Mouse (Mus musculus) cerebellum, adult 9-10 months (tissue): ENCODE data around the gene Atg9b.

Experiments used
- DNase-seq: peaks from one replicate; pipeline ENCODE4 v3.0.0; 2022

Atg9b gene

GRCm38 (mm10) chr5:24404594-24405360 is 12.8 kb upstream of the Atg9b start:
- DNase-seq, result peak; percentile 26

- peak; percentile 16 for DNase-seq
Observed at GRCm38 (mm10) chr5:24401969-24402368, 10.0 kb upstream of the Atg9b start.

GRCm38 (mm10) chr5:24400911-24401605 is 9.1 kb upstream of the Atg9b start:
- DNase-seq, result no peak

GRCm38 (mm10) chr5:24400362-24400761 is 8.4 kb upstream of the Atg9b start:
- DNase-seq, result peak; percentile 35

GRCm38 (mm10) chr5:24399686-24400085 is 7.7 kb upstream of the Atg9b start:
- DNase-seq, result peak; percentile 37

- peak; percentile 46 for DNase-seq
Observed at GRCm38 (mm10) chr5:24396254-24396653, 4.3 kb upstream of the Atg9b start.

- peak; percentile 98 for DNase-seq
Observed at GRCm38 (mm10) chr5:24394165-24394894, 2.4 kb upstream of the Atg9b start.

GRCm38 (mm10) chr5:24393392-24393997 is 1.6 kb upstream of the Atg9b start, which contains the start of gene Abcb8:
Gene Abcb8, plus strand, starts transcription at chr5:24393663.
- peak; percentile 88 for DNase-seq

GRCm38 (mm10) chr5:24392724-24393123 is 781 bp upstream of the Atg9b start:
- DNase-seq, result no peak

GRCm38 (mm10) chr5:24389658-24390020 is 2.3 kb downstream of the Atg9b start:
- no peak for DNase-seq

- DNase-seq, result peak; percentile 29
Observed at GRCm38 (mm10) chr5:24389011-24389657, 2.8 kb downstream of the Atg9b start.

- DNase-seq, result peak; percentile 25
Observed at GRCm38 (mm10) chr5:24388246-24388915, 3.6 kb downstream of the Atg9b start.

- peak; percentile 48 for DNase-seq
Observed at GRCm38 (mm10) chr5:24387264-24388241, 4.4 kb downstream of the Atg9b start.

- peak; percentile 27 for DNase-seq
Observed at GRCm38 (mm10) chr5:24385887-24386550, 5.9 kb downstream of the Atg9b start.

GRCm38 (mm10) chr5:24385374-24385773 is 6.6 kb downstream of the Atg9b start:
- peak; percentile 20 for DNase-seq

- peak; percentile 48 for DNase-seq
Observed at GRCm38 (mm10) chr5:24384407-24384806, 7.5 kb downstream of the Atg9b start.

- DNase-seq, result peak; percentile 98
Observed at GRCm38 (mm10) chr5:24383026-24383859, 8.7 kb downstream of the Atg9b start.

GRCm38 (mm10) chr5:24381988-24382387 is 10.0 kb downstream of the Atg9b start:
- DNase-seq, result no peak

- DNase-seq, result no peak
Observed at GRCm38 (mm10) chr5:24381486-24381885, 10.5 kb downstream of the Atg9b start.
